Mouse (Mus musculus) hindbrain, embryonic 11.5 days (tissue): ENCODE measurements around the gene Mitf. TPM values are rescaled to one million over a fixed set of nuclear protein-coding genes. Genes with fewer than 3 reads are reported as not detected.

Experiments used
- ATAC-seq: fragments of 200-750 bp; cut with Nextera tagmentation; 2 replicates; pipeline ENCODE4 v1.8.0; 2017; ENCODE audit warnings: mild to moderate bottlenecking, moderate TSS enrichment, moderate library complexity; ENCODE audit not compliant: low FRiP score
- DNase-seq: peaks from one replicate; pipeline ENCODE4 v3.0.0-alpha.2; 2015; ENCODE audit warnings: low spot score
- H3K27ac ChIP-seq: fragments of 300-500 bp; sonication (generic); 2 replicates; pipeline ENCODE4 v1.5.1; 2014; ENCODE audit warnings: mild to moderate bottlenecking, low read depth, low read length
- H3K27me3 ChIP-seq: fragments of 300-500 bp; sonication (generic); 2 replicates; pipeline ENCODE4 v1.6.1; 2014; ENCODE audit warnings: mild to moderate bottlenecking, low read length, moderate library complexity, mixed read lengths; ENCODE audit not compliant: control insufficient read depth, insufficient read depth
- H3K36me3 ChIP-seq: fragments of 300-500 bp; sonication (generic); 2 replicates; pipeline ENCODE4 v1.6.1; 2014; ENCODE audit warnings: mild to moderate bottlenecking, low read length, moderate library complexity, mixed read lengths; ENCODE audit not compliant: control insufficient read depth, insufficient read depth
- H3K4me1 ChIP-seq: fragments of 300-500 bp; sonication (generic); replicated peaks from 2 replicates; pipeline ENCODE4 v1.6.1; 2014; ENCODE audit warnings: low read length, mixed read lengths; ENCODE audit not compliant: control insufficient read depth, insufficient read depth
- H3K4me2 ChIP-seq: fragments of 300-500 bp; sonication (generic); replicated peaks from 2 replicates; pipeline ENCODE4 v1.6.1; 2014; ENCODE audit warnings: mild to moderate bottlenecking, low read depth, low read length
- H3K4me3 ChIP-seq: fragments of 300-500 bp; sonication (generic); 2 replicates; pipeline ENCODE4 v1.5.1; 2014; ENCODE audit warnings: low read depth, low read length
- H3K9ac ChIP-seq: fragments of 300-500 bp; sonication (generic); 2 replicates; pipeline ENCODE4 v1.6.1; 2014; ENCODE audit warnings: low read depth, low read length
- H3K9me3 ChIP-seq: fragments of 300-500 bp; sonication (generic); 2 replicates; pipeline ENCODE4 v1.6.1; 2016; ENCODE audit warnings: low read length; ENCODE audit not compliant: control insufficient read depth
- WGBS: fragments of 180-500 bp; shearing (Covaris S2); extraction: QIAGEN DNeasy Blood & Tissue Kit; methylation state at CpG from one replicate; pipeline ENCODE4 v1.1.7; 2014; 5-methylcytosine and 5-hydroxymethylcytosine counted together
- polyA plus RNA-seq: library from polyadenylated mRNA; unstranded; fragments of >200 nt; fragmentation: Nextera tagmentation; extraction: Ambion mirVana; gene quantifications from 2 replicates; pipeline ENCODE4 v1.2.1, GENCODE M21; 2014

Gene Mitf
- polyA plus RNA-seq, 1 experiment from 2014 or later, result 1.2 TPM

DNA sequence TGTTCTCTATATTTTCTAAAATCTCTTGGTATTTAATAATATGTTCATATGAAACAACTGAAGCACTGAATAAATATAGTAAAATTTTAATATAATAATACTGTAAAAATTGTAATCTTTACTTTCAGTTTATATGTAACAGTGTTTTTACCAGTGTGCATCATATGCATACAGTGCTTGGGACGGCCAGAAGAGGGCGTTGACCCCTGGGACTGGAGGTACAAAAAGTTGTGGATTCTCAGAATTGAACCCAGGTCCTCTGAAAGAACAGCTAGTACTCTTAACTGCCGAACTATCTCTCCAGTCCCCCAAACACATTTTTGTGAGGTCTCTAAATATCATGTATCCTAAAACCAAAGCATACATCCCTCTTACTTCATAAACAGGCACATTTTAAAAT lies 179.6 kb downstream of the Mitf start:
- Histone ChIP-seq H3K4me3 (no peak overlapping the region), H3K27ac (no peak overlapping the region), H3K27me3 (no peaks in the 10 kb centered on the region), H3K4me1 (no peaks in the 10 kb centered on the region), H3K9ac (no peak overlapping the region), H3K9me3 (no peaks in the 10 kb centered on the region), H3K4me2 (no peak overlapping the region), H3K36me3 (no peaks in the 10 kb centered on the region)
- DNase-seq, result no peak
- no peak for ATAC-seq
- 80% methylated on average over 3 of the region's 3 CpGs for WGBS

DNA sequence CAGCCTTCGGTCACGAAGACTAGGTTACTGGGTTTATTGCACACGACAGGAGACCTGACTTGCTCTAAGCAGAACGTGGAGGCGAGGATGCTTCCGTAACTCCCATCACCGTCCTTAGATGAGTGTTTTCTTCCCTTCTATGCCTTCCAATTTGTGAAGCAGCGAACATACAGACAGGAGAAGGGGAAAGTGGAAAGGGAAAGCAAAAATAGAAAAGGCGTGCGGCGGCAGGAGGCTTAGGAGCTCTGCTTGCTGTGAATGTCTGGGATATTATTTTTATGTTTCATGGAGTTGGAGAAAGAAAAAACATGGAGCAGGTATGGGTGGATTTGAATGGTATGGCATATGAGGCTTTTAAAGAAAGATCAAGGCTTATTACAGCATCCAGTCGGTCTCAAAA lies 186.7 kb downstream of the Mitf start:
- DNase-seq (no peak), ATAC-seq (no peak)
- 94% methylated on average over 12 of the region's 12 CpGs for WGBS
- H3K4me2 ChIP-seq, result no peak overlapping the region
- H3K27me3 ChIP-seq, result no peaks in the 10 kb centered on the region
- no peak overlapping the region for H3K4me3 ChIP-seq
- no peak overlapping the region for H3K9ac ChIP-seq
- no peaks in the 10 kb centered on the region for H3K9me3 ChIP-seq
- H3K36me3 ChIP-seq, result no peaks in the 10 kb centered on the region
- H3K27ac ChIP-seq, result no peak overlapping the region
- no peaks in the 10 kb centered on the region for H3K4me1 ChIP-seq

DNA sequence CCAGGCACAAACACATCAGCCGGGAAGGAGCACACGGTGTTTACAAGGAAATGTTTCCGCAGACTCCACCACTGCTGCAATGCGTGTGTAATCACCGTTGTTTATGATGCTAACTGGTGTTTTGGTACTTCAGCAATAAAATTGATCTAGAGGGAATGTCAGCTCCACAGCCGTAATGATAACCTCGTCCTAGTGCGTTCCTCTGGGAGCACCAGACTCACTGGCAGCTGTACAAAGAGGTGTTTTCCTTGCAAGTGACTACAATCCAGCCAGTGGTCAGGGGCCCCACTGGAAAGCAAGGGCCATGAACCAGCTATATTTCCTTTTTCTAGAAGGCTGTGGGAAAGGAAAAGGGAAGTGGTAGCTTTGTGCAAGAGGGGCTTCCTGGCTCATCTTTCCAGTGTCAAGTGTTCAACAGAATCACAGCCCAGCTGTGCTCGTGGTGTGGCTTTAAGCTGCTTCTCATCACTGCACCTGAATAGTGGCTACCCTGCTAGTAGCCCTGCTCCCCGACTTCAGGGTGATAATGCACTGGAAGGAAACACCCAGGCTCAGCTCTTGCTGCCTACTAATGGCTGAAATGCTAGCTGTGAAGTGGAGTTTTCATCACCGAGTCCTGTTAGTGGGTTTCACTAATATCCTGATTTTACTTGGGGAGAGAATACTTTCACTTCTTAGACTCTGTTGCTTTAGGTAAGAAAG lies 188.9 kb downstream of the Mitf start:
- Histone ChIP-seq H3K4me3 (no peak overlapping the region), H3K4me1 (no peaks in the 10 kb centered on the region), H3K27me3 (no peaks in the 10 kb centered on the region), H3K9ac (no peak overlapping the region), H3K36me3 (no peaks in the 10 kb centered on the region), H3K9me3 (no peaks in the 10 kb centered on the region), H3K4me2 (no peak overlapping the region), H3K27ac (no peak overlapping the region)
- ATAC-seq (no peak), DNase-seq (no peak)
- 81% methylated on average over 11 of the region's 11 CpGs for WGBS

DNA sequence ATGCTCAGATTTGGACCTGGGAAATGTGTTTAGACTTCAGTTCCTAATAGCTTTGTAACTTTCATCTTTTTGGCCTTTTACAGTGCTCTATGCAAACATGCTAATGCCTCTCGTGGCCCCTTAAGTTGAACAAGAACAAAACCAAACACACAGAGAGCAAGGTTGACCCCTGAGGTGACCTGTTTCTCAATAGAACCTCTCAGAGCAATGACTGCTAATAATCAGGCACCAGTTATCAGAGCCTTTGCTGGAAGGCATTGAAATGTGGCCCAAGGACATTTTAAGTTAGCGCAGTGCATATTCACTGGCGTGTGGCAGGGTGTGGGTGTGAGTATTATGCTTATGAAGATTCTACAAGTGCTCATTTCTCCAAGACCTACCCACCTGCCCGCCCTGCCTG lies 194.7 kb downstream of the Mitf start:
- H3K9ac ChIP-seq, result no peak overlapping the region
- H3K27me3 ChIP-seq, result no peaks in the 10 kb centered on the region
- 43% methylated on average over 4 of the region's 4 CpGs for WGBS
- no peak overlapping the region for H3K4me2 ChIP-seq
- DNase-seq (no peak), ATAC-seq (no peak)
- H3K27ac ChIP-seq, result no peak overlapping the region
- no peaks in the 10 kb centered on the region for H3K9me3 ChIP-seq
- H3K4me3 ChIP-seq, result no peak overlapping the region
- no peaks in the 10 kb centered on the region for H3K36me3 ChIP-seq
- H3K4me1 ChIP-seq, result 0 out of 2 replicates have a peak, but pooled peaks cover 2% of the 10 kb centered on the region

DNA sequence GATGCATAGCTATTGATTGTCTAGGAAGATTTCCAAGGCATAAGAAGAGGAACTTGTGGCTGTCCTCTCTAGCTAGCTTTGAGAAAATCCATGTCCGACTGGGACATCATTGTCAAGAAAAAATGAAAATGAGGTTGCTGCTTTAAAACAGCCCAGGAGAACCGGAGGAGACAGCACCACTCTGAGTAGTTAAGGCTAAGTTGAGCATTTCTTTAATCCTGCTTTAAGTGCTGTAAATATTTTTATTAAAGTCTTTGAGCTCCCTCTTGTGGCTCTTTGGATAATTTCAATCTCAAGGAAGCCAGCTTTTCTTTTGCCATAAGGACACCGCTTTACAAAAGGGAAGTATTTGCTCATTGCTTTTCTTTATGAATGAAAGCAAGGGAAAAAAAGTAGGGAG lies 196.3 kb downstream of the Mitf start:
- no peaks in the 10 kb centered on the region for H3K27me3 ChIP-seq
- ATAC-seq (no peak), DNase-seq (peak; percentile 72)
- H3K36me3 ChIP-seq, result no peaks in the 10 kb centered on the region
- 0 out of 2 replicates have a peak, but pooled peaks cover 2% of the 10 kb centered on the region for H3K4me1 ChIP-seq
- no peak overlapping the region for H3K4me2 ChIP-seq
- no peak overlapping the region for H3K4me3 ChIP-seq
- H3K9ac ChIP-seq, result no peak overlapping the region
- WGBS, result 23% methylated on average over 3 of the region's 3 CpGs
- no peak overlapping the region for H3K27ac ChIP-seq
- no peaks in the 10 kb centered on the region for H3K9me3 ChIP-seq

DNA sequence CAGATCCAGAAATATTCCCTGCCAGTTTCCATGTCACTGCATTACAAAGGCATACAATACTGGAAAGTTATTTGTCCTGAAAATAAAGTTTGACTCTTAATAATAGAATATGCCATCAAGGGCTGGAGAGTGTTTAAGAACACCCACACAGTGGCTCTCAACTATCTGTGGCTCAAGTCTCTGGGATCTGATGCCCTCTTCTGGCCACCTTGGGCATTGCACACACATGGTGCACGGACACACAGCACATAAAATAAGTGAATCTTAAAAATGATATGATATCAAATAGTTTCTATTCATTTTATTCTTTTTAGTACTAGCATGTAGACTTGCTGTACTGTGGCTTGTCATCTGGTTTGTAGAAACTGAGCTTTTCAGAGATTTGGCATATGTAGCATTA lies 198.7 kb downstream of the Mitf start:
- WGBS, result 79% methylated on average over 1 of the region's 1 CpGs
- Histone ChIP-seq H3K9me3 (no peaks in the 10 kb centered on the region), H3K4me2 (no peak overlapping the region), H3K9ac (no peak overlapping the region), H3K4me3 (no peak overlapping the region), H3K4me1 (0 out of 2 replicates have a peak, but pooled peaks cover 2% of the 10 kb centered on the region), H3K27ac (no peak overlapping the region), H3K27me3 (no peaks in the 10 kb centered on the region), H3K36me3 (no peaks in the 10 kb centered on the region)
- DNase-seq (peak; percentile 47), ATAC-seq (no peak)

DNA sequence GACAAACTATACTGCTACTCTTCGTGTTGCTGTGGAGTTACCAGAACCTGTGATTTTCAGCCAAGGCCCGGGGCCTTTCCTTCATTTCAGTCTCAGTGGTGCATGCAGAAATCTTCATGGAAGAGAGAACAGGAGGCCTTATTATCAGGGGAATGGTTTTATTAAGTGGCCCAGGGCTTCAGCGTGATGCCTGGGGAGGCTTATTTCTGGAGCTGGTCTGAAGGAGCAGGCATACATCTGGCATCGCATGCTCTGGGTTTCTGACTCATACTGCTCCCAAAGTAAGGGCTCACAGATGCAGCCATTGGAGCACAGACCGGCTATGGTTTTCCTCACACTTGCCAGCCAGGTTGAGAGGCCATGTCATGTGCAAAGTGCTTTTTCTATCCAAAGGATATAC lies 208.2 kb downstream of the Mitf start:
- WGBS, result 89% methylated on average over 5 of the region's 5 CpGs
- H3K36me3 ChIP-seq, result no peaks in the 10 kb centered on the region
- DNase-seq (no peak), ATAC-seq (no peak)
- no peaks in the 10 kb centered on the region for H3K4me1 ChIP-seq
- H3K4me3 ChIP-seq, result no peak overlapping the region
- H3K9ac ChIP-seq, result no peak overlapping the region
- H3K4me2 ChIP-seq, result no peak overlapping the region
- no peaks in the 10 kb centered on the region for H3K27me3 ChIP-seq
- H3K9me3 ChIP-seq, result no peaks in the 10 kb centered on the region
- H3K27ac ChIP-seq, result no peak overlapping the region

DNA sequence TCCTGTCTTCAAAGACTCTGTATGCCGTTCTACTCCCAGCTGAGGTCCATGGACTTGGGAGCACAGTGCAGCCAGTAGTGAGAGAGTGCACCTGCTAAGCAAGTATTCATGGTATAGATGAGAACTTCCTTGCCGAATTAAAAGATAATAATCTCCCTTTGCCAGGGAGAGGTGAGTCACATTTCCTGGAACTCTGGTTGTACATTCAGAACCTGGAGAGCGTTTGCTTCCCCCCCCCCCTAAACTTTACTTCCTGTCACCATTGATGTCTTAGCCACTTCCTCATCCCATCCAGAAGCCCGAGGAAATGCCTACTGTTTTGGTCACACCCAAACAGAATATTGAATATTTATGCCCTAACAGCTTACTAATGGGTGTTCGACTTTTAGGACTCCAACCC lies 209.0 kb downstream of the Mitf start:
- Histone ChIP-seq H3K27me3 (no peaks in the 10 kb centered on the region), H3K4me2 (no peak overlapping the region), H3K9ac (no peak overlapping the region), H3K4me1 (no peaks in the 10 kb centered on the region), H3K27ac (no peak overlapping the region), H3K36me3 (no peaks in the 10 kb centered on the region), H3K4me3 (no peak overlapping the region), H3K9me3 (no peaks in the 10 kb centered on the region)
- WGBS, result 88% methylated on average over 5 of the region's 5 CpGs
- ATAC-seq (no peak), DNase-seq (no peak)

DNA sequence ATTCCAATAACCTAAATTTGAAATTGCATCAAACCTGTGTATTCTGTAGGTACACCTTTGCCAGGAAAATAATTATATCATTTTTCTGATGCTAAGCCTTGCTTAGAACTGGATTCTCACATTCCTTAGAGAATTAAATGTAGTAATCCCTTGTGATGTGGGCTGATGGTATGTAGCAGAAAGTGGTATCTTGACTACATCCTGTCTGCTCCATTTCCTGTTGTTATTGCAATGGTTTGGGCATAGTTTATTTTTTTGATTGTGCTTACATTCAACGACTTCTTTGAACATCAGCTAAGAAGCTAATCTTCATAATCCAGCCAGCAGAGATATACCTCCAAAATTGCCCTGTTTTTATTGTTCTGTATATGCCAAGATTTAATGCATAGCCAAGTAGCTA lies 217.0 kb downstream of the Mitf start:
- 77% methylated on average over 1 of the region's 1 CpGs for WGBS
- Histone ChIP-seq H3K9me3 (no peaks in the 10 kb centered on the region), H3K4me1 (no peaks in the 10 kb centered on the region), H3K4me2 (no peak overlapping the region), H3K4me3 (no peak overlapping the region), H3K36me3 (no peaks in the 10 kb centered on the region), H3K27me3 (no peaks in the 10 kb centered on the region; the same call in 1 of the 2 replicates), H3K9ac (no peak overlapping the region), H3K27ac (no peak overlapping the region)
- ATAC-seq (no peak), DNase-seq (no peak)
